Mouse (Mus musculus): ENCODE results near the gene 4930518I15Rik. TPM values are rescaled to one million over a fixed set of nuclear protein-coding genes. Genes with fewer than 3 reads are reported as not detected.
"Not testable (repeated sequence)": the region's sequence is repeated elsewhere in the genome, so short reads cannot be mapped to it uniquely, and the experiment has no call there.

The 4930518I15Rik gene
- polyA plus RNA-seq, 1 experiment from 2014 or later = 10.4 TPM

- Histone ChIP-seq H3K9me3 (no peaks in the 10 kb centered on the region), H3K4me3 (no peak overlapping the region), H3K27me3 (no peaks in the 10 kb centered on the region), H3K4me1 (replicated peaks) (peaks cover 13% of the 10 kb centered on the region), H3K27ac (replicated peaks) (no peak overlapping the region), H3K9ac (no peak overlapping the region), H3K4me2 (no peak overlapping the region), H3K36me3 (no peaks in the 10 kb centered on the region)
- no peak for ATAC-seq (ENCODE audit: low read depth)
- WGBS = 74% methylated on average over 6 of the region's 6 CpGs
Observed at GRCm38 (mm10) chr2:156892821-156893220, 35.1 kb upstream of the 4930518I15Rik start.

DNA sequence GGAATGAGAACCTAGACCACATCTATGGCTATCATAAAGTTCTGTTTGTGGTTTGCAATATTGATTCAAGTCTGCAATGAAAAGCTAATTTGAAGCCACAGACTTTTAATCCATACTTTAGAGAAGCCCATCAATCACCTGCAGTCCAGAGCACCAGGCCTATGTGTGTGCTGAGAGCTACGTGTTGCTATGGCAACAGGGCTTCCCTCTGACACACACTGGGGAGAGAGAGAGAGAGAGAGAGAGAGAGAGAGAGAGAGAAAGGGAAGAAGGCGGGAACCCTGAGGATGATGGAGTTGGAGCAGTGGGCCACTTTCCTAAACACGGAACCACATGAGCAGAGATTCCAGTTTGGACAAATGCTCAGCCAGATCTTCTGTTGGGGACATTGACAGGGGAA lies 34.5 kb upstream of the 4930518I15Rik start:
- Histone ChIP-seq H3K9ac (no peak overlapping the region), H3K9me3 (no peaks in the 10 kb centered on the region), H3K4me1 (replicated peaks) (peaks cover 13% of the 10 kb centered on the region), H3K4me3 (no peak overlapping the region), H3K4me2 (no peak overlapping the region), H3K27ac (replicated peaks) (no peak overlapping the region), H3K36me3 (no peaks in the 10 kb centered on the region), H3K27me3 (no peaks in the 10 kb centered on the region)
- WGBS = 18% methylated on average over 3 of the region's 3 CpGs
- peak; percentile 74; the same call in 1 of the 2 replicates for ATAC-seq (ENCODE audit: low read depth)

- Histone ChIP-seq H3K4me3 (no peak overlapping the region), H3K9ac (no peak overlapping the region), H3K4me2 (no peak overlapping the region), H3K27me3 (no peaks in the 10 kb centered on the region), H3K27ac (replicated peaks) (no peak overlapping the region), H3K9me3 (no peaks in the 10 kb centered on the region), H3K36me3 (no peaks in the 10 kb centered on the region), H3K4me1 (replicated peaks) (peaks cover 13% of the 10 kb centered on the region)
- no peak for ATAC-seq (ENCODE audit: low read depth)
- WGBS = 85% methylated on average over 3 of the region's 3 CpGs
Observed at GRCm38 (mm10) chr2:156888490-156888889, 30.7 kb upstream of the 4930518I15Rik start.

- H3K9me3 ChIP-seq = no peaks in the 10 kb centered on the region
- no peaks in the 10 kb centered on the region for H3K36me3 ChIP-seq
- no peak within 1 kb of the TSS for H3K4me3 ChIP-seq
- H3K4me2 ChIP-seq = no peak within 1 kb of the TSS
- 66% methylated on average over 6 of the region's 6 CpGs for WGBS
- H3K4me1 ChIP-seq (replicated peaks) = peaks cover 3% of the 10 kb centered on the region
- H3K27ac ChIP-seq (replicated peaks) = no peak within 1 kb of the TSS
- ATAC-seq (ENCODE audit: low read depth) = no peak
- no peaks in the 10 kb centered on the region for H3K27me3 ChIP-seq
- no peak within 1 kb of the TSS for H3K9ac ChIP-seq
Observed at GRCm38 (mm10) chr2:156887017-156887416, 29.3 kb upstream of the 4930518I15Rik start, which contains the start of gene Sla2. Sla2 (minus strand) TSS chr2:156887192.

DNA sequence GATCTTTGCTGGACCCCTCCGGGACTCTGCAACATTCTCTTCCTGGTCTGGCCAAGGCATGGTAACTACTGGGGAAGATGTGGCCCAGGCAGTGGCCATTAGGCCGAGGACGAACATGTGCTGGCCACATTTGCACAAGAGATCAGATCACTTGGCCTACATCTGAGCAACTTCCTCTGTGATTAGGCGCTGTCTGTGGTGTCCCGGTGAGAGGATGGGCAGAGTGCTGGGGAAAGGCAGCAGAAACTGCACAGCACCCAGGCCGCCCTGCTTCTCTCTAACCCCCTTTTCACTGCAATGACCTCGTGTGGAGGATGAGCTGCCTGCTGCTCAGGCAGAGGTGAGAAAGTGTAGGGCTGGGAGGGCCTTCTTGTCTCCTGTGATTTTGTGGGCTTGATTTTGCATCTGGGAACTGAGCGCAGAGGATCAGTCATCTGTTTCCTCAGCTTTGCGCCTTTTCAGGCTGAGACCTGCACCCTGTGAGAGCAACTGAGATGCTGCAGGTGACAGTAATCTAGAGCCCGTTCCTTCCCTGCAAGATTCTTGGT lies 28.4 kb upstream of the 4930518I15Rik start:
- Histone ChIP-seq H3K9me3 (no peaks in the 10 kb centered on the region), H3K27ac (replicated peaks) (no peak overlapping the region), H3K4me1 (replicated peaks) (no peaks in the 10 kb centered on the region), H3K9ac (no peak overlapping the region), H3K27me3 (no peaks in the 10 kb centered on the region), H3K4me2 (no peak overlapping the region), H3K36me3 (no peaks in the 10 kb centered on the region), H3K4me3 (no peak overlapping the region)
- ATAC-seq (ENCODE audit: low read depth) = no peak
- WGBS = 79% methylated on average over 10 of the region's 10 CpGs

- H3K27ac ChIP-seq (replicated peaks); H3K36me3 ChIP-seq; H3K4me3 ChIP-seq; H3K27me3 ChIP-seq; H3K9ac ChIP-seq; ATAC-seq (ENCODE audit: low read depth); H3K9me3 ChIP-seq; H3K4me1 ChIP-seq (replicated peaks); H3K4me2 ChIP-seq: not testable (repeated sequence)
- 71% methylated on average over 2 of the region's 2 CpGs for whole genome bisulfite sequencing
Observed at GRCm38 (mm10) chr2:156885666-156886065, 27.9 kb upstream of the 4930518I15Rik start.

DNA sequence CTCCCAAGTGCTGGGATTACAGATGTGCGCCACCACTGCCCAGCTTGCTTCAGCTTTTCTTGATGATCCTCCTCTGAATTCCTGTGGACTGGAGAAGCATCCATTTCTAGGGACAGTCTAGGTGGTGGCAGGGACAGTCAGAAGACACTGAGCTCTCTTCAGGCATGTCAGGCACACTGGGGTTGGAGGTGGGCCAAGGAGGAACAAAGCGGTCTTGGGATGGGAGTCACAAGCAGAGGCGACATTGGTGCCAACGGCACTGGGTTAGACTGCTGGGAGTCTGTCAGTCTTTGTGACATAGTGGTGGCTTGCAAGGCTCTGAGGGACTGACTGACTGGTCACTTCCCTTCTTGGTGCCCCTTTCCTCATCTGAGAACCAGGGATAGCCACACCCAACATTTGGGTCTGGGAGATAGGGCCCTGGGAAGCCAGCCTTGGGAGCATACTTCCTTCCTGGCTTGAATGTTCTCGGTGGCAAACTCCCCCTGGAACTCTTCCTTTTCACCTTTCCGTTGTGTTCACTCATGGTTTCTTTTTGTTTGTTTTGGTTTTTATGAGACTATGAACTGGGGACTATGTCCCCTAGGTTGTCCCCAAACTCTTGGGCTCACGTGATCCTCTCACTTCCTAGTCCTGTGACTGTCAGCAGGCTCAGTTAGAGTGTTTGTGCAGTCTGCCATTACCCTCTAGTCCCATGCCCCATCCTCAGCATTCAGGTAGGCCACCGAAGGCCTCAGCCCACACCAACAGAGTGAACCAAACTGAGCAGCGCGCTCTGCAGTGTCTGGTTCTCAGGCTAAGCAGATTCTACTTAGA lies 26.9 kb upstream of the 4930518I15Rik start:
- no peaks in the 10 kb centered on the region for H3K36me3 ChIP-seq
- no peak for ATAC-seq (ENCODE audit: low read depth)
- H3K27me3 ChIP-seq = no peaks in the 10 kb centered on the region
- H3K4me3 ChIP-seq = no peak overlapping the region
- no peaks in the 10 kb centered on the region for H3K4me1 ChIP-seq (replicated peaks)
- H3K9me3 ChIP-seq = no peaks in the 10 kb centered on the region
- no peak overlapping the region for H3K27ac ChIP-seq (replicated peaks)
- WGBS = 90% methylated on average over 10 of the region's 10 CpGs
- H3K9ac ChIP-seq = no peak overlapping the region
- no peak overlapping the region for H3K4me2 ChIP-seq

GRCm38 (mm10) chr2:156882431-156883001 lies 24.8 kb upstream of the 4930518I15Rik start:
- H3K9ac ChIP-seq = no peak overlapping the region
- no peaks in the 10 kb centered on the region for H3K36me3 ChIP-seq
- H3K4me1 ChIP-seq (replicated peaks) = no peaks in the 10 kb centered on the region
- no peak overlapping the region for H3K4me3 ChIP-seq
- no peak overlapping the region for H3K27ac ChIP-seq (replicated peaks)
- no peaks in the 10 kb centered on the region for H3K27me3 ChIP-seq
- ATAC-seq (ENCODE audit: low read depth) = no peak
- H3K4me2 ChIP-seq = no peak overlapping the region
- WGBS = 42% methylated on average over 10 of the region's 10 CpGs
- H3K9me3 ChIP-seq = no peaks in the 10 kb centered on the region

DNA sequence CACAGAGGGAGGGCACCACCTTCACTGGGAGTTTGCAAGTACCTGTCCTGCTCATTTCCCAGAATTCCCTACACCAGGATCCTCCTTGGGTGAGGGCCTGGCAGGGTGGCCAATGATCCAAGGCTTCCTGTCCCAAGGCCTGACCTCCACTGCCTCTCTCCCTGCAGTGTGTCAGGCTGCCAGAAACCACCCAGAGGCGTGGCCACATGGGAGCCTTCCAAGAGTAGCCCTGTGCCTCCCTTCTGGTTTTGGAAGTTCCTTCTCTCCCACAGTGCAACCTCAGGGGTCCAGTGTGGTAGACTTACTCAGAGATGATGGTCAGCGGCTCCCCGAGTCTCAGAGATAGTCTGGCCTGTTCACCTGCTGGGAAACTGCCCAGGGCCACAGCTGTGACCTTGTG lies 21.8 kb upstream of the 4930518I15Rik start:
- no peak for ATAC-seq (ENCODE audit: low read depth)
- H3K4me1 ChIP-seq (replicated peaks) = no peaks in the 10 kb centered on the region
- H3K27me3 ChIP-seq = no peaks in the 10 kb centered on the region
- 79% methylated on average over 3 of the region's 3 CpGs for WGBS
- H3K9ac ChIP-seq = no peak overlapping the region
- no peak overlapping the region for H3K4me2 ChIP-seq
- no peaks in the 10 kb centered on the region for H3K9me3 ChIP-seq
- H3K27ac ChIP-seq (replicated peaks) = no peak overlapping the region
- peaks cover 10% of the 10 kb centered on the region for H3K36me3 ChIP-seq
- no peak overlapping the region for H3K4me3 ChIP-seq

GRCm38 (mm10) chr2:156877726-156878125 lies 20.0 kb upstream of the 4930518I15Rik start:
- no peak overlapping the region for H3K27ac ChIP-seq (replicated peaks)
- no peak overlapping the region for H3K9ac ChIP-seq
- no peaks in the 10 kb centered on the region for H3K9me3 ChIP-seq
- 67% methylated on average over 9 of the region's 9 CpGs for WGBS
- no peak overlapping the region for H3K4me3 ChIP-seq
- no peak overlapping the region for H3K4me2 ChIP-seq
- peaks cover 27% of the 10 kb centered on the region for H3K36me3 ChIP-seq
- H3K27me3 ChIP-seq = no peaks in the 10 kb centered on the region
- H3K4me1 ChIP-seq (replicated peaks) = no peaks in the 10 kb centered on the region
- no peak for ATAC-seq (ENCODE audit: low read depth)

- WGBS = 96% methylated on average over 4 of the region's 4 CpGs
- Histone ChIP-seq H3K4me2 (no peak overlapping the region), H3K36me3 (peaks cover 54% of the 10 kb centered on the region)
Observed at GRCm38 (mm10) chr2:156874760-156875510, 17.2 kb upstream of the 4930518I15Rik start.

More at GRCm38 (mm10) chr2:156874760-156875510, 17.2 kb upstream of the 4930518I15Rik start:
- peaks cover 9% of the 10 kb centered on the region; the same call in 1 of the 2 replicates for H3K4me1 ChIP-seq (replicated peaks)
- no peaks in the 10 kb centered on the region for H3K27me3 ChIP-seq
- H3K4me3 ChIP-seq = no peak overlapping the region
- ATAC-seq (ENCODE audit: low read depth) = no peak
- H3K27ac ChIP-seq (replicated peaks) = no peak overlapping the region
- no peak overlapping the region for H3K9ac ChIP-seq
- no peaks in the 10 kb centered on the region for H3K9me3 ChIP-seq
